Mouse (Mus musculus) ES-Bruce4 (cell line): ENCODE measurements around the gene St6galnac6.

Experiments
- CTCF ChIP-seq: IDR thresholded peaks from one replicate; pipeline ENCODE4 v1.8.1; 2011; ENCODE audit warnings: low read depth, low read length
- EP300 ChIP-seq: IDR thresholded peaks from 2 replicates; pipeline ENCODE4 v1.6.1; 2011; ENCODE audit warnings: low read depth, low read length; ENCODE audit not compliant: insufficient read depth
- POLR2A ChIP-seq: IDR thresholded peaks from one replicate; pipeline ENCODE4 v1.8.1; 2011; ENCODE audit warnings: low read length; ENCODE audit not compliant: insufficient read depth

GRCm38 (mm10) chr2:32612274-32612673, 12.8 kb downstream of the St6galnac6 start:
- no peak for TF ChIP-seq POLR2A
- TF ChIP-seq CTCF, result no peak
- no peak for TF ChIP-seq EP300
